Mouse (Mus musculus) A20 (cell line): Measurements from ENCODE around the gene Map4.

ENCODE experiments used
- DNase-seq: peaks from one replicate; pipeline ENCODE4 v3.0.0-alpha.2; 2011; ENCODE audit warnings: low read depth, low spot score

The Map4 gene

DNA sequence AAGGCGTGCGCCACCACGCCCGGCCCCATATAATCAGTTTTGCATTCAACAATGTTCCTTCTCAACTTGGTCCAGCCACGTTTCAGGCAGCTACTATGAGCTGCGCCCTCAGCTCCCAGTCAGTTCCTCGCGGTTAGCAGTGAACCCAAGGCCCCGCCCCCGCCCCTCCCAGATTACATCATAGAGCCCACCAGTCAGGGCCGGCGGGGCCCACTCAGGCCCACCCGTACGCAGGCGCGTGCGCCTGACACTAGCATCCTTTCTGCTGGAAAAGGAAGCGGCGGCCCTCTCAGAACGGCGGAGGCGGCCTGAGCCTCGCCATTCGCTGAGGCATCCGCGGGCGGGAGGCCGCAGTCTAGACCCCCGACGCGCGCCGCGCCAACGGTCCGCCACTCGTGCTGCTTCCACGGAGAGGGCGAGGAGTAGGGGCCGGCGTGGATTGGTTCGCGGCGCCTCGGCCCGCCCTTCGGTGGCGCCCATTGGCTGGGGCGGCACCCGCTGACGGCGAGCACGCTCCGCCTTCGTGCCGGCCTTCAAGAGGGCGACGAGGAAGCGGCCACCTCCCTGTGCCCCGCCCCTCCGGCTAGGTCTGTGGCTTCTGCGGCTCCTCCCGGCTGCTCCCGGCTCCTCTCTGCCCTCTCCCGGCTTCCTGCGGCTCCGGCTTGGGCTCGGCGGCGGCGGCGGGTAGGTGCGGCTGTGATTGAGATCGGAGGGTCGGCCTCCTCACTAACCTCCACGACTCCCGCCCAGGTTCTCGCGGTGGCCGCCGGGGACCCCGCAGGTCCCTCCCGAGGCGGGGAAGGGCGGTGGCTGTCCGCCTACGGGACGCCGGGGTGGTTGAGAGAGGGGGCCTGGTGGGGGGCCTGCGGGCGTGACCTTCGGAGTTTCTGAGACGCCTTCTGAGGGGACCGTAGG, at the start of gene Map4:
Gene Map4 (plus strand): TSS at position 204 of the 915 bp plus-strand sequence.
- peak; percentile 98 for DNase-seq

DNA sequence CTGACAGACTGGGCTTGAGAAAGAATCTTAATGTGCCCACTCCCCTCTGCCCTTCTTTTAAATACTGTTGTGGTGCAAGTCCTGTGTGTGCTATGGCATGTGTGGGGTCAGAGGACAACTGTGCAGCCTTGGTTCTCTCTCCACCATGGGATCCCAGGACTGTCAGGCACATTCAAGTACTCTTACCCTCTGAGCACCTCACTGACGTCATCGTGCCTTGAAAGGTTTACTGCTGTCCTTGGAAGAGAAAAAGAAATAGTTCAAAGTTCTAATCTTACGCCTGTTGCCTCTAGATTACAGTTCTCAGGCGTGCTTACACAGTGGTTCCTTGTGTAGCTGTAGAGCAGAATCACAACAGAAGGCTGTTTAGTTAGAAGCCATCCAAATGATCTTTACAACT, 45.0 kb upstream of the Map4 start:
- DNase-seq = no peak

DNA sequence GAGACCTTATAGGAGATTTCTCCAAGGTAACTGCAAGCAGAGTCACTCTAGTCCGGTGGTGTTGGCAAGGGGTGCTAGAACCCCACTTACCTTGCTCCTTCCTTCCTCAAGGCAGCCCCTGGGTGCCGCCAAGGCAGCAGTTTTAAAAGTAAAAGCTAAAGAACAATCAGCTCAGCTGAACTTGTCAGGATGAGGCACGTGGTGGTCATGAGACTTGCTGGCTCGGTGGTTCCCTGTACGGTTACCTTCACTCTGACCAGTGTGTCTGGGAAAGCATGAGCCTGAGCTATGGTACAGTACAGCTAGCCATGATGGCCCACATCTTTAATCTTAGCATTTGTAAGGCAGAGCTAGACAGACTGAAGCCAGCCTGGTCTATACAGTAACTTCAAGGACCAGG, 43.9 kb upstream of the Map4 start:
- DNase-seq = no peak

DNA sequence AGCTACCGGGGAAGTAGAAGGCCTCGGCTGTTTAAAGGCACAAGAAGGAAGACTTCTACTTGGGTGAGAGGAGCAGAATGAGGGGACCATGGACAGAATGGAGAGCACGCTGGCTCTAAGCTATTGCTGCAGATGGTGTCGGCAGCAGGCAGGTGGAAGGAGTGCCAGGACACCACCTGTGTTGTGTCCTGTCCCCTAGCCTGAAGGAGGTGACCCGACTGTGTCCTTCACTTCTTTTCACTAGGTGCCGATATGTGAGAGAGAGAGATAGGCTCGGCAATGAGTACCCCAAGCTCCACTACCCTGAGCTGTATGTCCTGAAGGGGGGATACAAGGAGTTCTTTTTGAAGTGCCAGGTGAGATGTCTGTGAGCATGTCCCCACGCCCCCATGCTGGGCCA, 39.8 kb upstream of the Map4 start:
- no peak for DNase-seq

DNA sequence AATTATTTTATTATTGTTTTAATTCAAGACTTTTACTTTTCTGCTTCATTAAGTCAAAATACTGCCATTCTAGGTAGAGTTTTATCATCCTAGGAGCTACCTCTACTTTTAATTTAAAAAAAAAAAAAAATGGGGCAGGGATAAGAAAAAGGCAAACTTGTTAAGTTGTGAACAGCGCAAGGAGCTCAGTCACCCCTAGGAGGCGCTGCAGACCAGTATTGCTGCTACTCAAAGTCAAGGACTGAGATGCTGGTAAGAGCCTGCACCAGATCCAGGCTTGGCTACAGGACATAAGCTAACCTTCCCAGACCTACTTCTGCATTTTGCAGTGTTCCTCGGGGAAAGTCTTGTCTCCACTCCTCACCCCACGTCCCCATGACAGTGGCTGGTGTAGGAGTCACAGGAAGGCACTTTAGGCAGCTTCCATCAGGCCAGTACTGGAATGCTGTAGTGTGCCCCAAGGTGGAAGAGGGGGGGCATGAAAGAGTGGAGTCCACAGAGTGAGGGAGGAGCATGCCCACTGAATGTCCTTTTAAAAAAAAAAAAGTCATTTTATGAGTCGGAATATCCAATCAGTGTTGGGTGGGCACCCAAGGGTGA, 38.5 kb upstream of the Map4 start:
- peak; percentile 74 for DNase-seq

DNA sequence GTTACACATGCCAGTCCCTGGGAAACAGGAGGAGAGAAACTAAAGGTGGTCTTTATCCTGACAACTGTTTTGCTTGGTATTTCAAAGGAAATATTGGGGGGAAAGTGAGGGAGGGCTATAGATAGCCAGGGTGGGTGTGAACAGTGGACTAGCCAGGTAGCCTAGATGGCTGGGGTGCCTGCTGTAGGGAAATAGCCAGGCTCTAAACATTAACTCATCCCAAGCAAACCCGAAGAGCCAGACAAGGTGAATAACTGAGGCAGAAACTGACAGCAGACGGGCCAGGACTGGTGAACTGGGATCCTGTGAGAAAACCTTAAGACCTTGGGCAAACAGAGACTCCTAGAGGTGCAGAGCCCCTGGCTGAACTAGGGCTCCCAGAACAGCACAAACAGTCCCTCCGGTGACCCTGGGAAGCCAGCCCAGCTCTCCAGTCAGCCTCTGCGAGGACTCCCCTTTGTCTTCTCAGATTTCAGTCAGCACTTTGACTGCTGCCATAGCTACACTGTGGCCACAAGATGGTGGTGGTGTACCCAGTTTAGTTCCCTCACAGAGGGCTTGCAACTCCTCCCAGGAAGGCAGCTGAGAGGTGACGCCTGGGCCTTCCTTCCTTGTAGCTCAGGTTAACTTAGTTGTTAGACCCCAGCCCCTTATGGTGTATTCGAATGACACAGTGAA, 36.7 kb upstream of the Map4 start:
- DNase-seq = peak; percentile 63

DNA sequence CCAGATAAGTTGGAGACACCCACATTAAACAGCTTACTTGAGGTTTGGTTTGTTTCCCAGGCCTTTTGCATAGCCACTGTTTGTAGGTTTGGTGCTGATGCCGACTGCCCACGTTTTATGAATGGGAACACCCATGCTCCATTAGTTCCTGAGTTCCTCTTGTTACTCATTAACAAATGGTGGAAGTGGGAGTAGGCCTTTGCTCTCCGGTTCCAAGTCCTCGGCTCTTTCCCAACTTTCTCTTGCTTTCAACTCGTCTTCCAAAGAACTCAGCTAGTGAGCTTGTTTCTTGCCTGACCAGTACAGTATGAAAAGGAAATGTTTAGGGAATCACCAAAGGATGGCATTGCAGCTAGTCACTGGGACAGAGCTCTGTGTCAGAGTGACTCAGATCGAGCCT, 35.7 kb upstream of the Map4 start:
- DNase-seq = no peak

DNA sequence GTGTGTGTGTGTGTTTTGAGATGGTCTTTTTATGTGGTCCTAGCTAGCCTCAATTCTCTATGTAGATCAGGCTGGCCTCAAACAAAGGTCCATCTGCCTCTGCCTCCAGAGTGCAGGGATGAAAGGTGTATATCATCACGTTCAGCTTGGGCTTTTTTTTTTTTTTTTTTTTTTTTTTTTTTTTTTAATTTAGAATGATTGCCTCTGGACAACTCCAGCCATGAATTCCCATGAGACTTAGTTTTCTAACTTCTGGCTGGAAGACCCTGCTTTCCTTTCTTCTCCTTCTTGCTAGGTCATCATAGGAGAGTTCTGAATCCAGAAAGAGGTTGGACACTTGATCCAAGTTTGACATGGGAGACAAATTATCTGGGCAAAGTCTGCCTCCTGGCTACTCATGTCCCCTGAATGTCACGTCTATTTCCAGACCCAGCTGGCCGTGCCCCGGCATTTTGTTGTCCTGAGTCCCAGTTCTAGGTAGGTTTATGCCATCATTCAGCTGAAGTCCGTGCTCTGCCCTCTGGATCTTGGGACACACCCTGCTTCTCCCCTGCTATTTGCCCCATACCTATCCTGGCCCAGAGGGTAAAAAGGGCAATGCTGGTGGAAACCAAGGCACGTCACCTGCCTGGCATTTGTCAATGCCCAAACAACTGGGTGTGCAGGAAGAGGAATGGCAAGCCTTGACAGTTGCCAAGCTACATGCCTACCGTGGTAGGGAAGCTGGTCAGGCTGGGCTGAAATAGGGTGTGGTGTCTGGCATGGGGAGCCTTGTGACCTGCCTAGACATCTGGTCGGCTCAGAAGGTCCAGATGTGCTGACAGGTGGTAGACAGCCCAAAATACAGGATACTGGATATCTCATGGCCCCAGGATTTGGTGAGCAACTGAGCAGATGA, 34.8 kb upstream of the Map4 start:
- no peak for DNase-seq

DNA sequence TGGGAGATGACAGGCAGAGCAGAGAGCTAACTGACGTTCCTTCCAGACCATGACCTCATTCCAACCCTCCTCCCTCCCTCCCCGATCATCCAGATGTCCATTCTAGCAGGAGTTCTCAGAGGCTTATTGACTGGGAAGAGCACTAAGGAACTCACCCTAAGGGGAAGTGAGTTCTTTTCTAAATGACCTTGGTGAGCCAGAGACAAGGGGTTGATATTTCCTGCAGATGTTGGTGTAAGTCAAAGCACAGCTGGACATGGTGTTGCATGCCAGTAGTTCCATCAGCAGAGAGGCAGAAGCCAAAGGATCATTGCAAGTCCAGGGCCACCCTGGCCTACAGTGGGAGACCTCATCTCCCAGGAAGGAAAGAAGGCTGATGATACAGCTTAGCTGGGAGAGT, 33.2 kb upstream of the Map4 start:
- DNase-seq = no peak

DNA sequence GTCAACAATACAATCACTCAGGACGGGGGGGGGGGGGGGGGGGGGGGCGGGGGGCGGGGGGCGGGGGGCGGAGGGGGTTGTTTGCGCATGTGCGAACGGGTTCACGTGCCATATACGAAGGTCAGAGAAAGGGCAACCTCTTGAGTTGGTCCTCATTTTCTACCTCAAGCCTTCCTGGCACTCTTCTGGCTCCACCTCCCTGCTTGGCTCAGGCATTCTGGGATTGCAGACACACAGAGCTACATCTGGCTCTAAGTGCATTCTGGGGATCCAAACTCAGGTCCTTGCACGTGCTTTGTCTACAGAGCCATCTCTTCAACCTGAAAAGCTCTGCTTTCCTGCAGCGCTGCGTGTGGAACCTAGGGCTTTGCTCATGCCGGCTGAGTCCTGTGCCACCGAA, 31.9 kb upstream of the Map4 start:
- no peak for DNase-seq

DNA sequence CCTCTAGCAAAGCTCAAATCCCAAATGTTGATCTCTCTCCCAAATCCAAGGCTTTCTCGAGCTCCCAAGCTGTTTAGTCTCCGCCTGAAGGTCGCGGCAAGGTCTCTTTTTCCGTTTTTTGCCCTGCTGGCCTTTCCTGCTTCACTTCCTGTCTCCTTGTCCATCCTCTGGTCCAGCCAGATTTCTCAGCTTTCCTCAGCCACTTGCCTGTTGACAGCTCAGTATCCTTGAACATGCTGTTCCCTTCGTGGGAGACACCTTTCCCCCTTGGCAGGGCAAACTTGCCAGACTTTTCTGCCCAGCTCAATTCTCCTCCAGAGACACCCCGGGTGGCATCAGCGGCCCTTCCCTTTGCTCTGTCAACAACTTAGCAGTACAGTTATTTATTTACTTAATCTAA, 31.5 kb upstream of the Map4 start:
- no peak for DNase-seq

DNA sequence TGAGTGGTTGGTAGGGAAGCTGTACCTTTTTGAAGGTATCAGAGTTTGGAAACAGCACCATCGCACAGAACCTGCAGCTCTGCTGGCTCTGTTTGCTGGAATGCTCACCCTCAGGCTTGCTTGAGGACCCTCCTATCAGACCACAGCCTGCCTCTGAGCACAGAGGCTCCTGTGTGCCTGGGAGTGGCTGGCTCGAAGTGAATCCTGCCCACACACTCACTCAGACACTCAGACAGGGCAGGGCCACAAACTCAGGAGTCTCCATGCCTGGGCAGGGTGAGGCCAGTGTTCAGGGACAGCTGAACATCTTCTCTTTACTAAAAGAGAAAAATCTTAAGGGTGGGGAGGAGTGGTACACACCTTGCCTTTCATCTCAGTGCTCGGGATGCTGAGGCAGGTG, 30.7 kb upstream of the Map4 start:
- no peak for DNase-seq

DNA sequence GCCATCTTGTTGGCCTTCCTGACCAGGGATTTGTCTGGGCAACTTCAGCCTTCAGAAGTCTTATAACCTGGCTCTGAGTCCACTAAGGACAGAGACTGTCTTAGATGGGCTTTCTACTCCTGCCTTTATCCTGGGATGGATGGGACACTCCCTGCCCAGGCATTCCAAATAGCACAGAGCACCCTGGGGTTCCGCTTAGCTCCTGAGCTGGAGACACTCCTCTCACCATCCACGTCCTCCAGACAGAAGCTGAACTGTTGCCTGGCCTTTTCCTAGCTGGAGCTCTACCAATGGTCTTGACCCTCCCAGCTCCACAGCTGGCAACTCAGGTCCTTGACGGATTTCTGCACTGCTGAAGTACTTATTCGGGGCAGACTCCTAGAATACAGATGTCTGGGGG, 29.0 kb upstream of the Map4 start:
- DNase-seq = no peak

DNA sequence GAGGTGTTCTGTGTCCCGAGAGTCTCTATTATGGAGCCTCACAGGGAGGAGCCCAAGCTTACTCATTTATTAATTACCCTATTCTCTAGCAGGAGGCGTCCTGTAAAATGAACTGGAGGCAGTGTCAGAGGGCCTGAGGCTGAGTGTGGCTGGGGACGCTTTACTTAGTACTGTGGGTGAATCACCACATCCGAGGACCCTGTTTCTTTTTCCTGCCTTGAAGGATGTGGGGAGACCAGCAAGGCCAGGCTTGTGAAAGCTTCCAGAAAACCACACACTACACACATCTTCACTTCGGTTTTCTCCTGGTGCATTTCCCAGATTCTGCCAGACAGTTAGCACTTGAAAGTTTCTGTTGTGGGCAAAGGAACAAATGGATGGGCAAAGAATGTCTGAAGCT, 28.5 kb upstream of the Map4 start:
- DNase-seq = no peak

DNA sequence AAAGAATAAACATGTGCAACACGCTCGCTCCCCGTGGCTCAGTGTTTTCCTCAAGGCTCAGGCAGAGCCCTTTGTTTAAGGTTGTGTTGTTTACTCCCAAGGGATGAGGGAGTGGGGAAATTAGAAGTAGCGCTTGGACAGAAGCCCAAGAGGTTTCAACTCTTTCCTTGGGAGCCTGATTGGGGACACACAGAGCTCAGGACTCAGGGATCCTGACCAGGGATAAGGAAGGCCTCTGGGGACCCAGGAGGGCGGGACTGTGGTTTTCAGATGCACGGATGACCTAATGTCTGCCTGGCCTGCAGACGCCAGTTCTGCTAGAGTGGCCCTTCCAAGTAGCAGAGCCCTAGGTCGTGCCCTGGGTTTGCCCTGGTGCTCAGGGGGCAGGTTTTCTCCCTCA, 24.0 kb upstream of the Map4 start:
- no peak for DNase-seq

DNA sequence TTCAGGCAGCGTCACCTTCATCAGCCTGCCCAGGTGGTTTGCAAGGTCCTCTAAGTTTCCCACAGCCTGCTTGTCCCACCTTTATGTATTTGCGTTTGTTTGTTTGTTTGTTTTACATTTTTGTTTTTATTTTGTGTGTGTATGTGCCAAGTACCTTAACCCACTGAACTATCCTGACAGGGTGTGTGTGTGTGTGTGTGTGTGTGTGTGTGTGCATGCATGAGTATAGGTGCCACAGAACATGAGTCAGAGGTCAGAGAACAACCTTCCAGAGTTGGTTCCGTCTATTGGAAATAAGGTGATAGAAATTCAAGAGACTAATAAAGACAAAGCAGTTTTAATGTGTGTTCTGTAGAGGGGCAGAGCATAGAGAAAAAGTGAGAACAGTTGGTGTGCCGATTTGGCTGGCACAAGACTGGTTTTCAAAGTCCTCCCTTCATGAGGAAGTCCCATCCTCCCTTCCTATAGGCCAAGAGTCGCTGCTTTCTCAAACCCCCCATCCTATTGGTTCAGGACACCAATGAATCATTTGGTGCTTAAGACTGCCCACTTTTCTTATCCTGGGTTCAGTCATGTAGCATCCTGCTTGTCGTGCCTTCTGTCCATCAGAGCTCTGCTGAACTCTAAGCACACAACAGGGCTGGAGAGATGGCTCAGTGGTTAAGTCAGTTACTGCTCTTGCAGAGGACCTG, 23.3 kb upstream of the Map4 start:
- no peak for DNase-seq

DNA sequence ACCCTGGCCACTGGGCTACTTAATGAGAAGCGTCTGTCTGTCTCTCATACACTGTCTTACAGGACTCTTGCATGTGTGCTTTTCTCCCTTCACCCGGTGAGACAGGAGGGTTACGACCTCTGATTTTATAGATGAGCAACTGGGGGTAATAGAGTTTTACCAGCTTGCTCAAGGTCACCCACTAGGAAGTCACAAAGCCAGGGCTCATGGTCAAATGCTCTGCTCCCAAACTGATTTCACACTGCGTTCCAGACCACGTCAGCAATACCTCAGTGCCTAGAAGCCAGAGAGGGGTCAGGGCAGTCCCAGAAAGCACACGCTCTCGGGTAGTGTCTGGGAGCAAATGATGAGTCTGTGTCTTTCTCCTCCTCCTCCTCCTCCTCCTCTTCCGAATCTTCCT, 22.2 kb upstream of the Map4 start:
- DNase-seq = no peak

DNA sequence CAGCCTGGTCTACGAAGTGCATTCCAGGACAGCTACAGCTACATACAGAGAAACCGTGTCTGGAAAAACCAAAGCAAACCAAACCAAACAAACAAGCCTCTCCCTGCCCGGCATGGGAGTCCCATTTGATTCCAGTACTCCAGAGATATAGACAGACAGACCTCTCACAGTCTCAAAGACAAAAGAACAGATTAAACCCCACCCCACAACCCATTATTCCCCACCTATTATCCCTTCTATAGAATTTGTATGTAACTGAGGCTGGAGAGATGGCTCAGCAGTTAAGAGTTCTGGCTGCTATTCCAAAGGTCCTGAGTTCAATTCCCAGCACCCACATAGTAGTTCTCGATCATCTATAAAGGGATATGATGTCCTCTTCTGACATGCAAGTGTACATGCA, 21.3 kb upstream of the Map4 start:
- DNase-seq = no peak

DNA sequence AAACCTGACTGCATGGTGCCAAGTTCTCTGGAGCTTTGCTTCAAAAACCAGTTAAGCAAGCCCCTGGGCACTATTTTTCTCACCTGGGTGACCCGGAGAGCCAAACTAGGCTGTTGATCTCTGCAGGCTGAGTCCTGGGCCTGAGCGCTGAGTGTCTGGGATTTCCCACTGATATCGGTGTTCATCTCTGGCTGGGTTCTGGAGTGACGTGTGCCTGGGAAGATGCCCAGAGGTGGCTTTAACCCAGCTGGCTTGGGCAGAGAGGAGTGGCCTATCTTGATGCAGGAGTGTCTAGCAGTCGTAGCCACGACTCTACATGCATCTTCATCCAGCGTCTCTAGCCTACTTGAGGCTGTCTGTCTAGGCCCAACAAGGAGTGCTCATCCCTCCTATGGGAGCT, 19.5 kb upstream of the Map4 start:
- DNase-seq = no peak

DNA sequence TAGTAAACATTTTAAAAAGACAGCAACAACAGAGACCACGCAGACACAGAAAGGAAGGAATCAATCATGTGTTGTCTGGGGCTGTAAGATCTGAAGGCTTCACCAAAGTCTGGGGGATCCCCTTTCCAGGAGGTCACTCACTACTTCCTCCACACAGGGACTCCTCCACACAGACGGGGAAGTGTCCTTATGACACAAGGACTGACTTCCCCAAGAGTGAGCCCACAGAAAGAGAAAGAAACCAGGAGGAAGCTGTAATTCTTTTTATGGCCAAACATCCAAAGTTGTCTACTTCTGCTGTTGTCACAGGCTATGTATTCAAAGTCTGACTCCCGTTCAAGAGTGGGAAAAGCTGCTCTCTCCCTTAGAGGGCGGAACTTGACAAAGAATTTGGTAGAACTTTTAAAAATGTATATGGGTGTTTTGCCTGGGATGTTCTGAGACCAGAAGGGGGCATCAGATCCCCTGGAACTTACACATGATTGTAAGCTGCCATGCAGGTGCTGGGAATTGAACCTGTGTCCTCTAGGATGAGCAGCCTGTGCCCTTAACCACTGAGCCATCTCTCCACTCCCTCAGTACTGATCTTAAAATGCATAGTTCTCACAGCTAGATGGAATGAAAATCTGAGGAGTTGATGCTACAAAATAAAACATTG, 16.9 kb upstream of the Map4 start:
- peak; percentile 61 for DNase-seq

DNA sequence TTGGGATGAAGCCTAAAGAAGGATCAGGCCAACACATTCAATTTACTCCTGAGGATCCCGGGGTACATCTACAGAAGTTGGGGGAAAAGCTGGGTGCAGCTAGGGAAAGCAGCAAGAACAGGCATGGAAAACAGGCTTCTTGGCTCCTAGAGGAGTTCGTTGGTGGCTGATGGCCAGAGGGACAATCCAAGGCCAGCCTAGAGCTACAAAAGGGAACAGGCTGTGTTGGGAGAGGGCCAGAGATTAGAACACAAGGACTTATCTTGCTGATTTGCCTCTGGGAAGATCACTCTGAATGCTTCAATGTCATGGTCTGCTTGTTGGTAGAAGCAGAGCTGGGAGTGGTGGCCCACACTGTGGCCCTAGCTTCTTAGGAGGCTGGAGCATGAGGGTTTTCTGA, 13.3 kb upstream of the Map4 start:
- no peak for DNase-seq
